16 mouse cellular contexts compared by ENCODE assay signal in the genomic region with DNA sequence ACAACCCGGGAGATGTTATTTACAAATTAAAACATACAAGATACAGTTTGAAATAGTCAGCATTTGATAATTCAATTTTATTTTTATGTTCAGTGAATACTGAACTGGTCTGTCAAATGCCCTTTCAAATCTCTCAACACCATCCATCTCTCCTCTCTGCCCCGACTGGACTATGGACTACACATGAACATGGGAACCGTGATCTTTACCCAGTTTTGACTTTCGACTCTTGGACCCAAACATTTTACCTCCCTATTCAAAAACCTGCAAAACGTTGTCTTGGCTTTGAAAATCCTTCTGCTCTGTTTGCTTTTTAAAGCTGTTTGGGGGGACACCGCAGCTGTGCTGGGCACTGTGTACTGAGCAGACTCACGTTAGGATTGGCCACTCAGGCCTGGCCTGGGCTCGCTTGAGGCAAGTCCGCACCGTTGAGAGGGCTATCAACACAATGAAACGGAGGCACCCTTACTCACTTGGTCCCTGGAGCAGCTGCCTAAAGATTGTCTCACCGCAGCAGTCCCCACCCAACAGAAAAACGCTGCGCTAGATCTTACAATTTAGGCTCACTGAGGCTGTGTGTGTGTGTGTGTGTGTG. TPM values are rescaled to one million over a fixed set of nuclear protein-coding genes. Genes with fewer than 3 reads are reported as not detected.
DNase-seq lines count a peak whose midpoint lies in the region; ATAC-seq and TF ChIP-seq lines count a peak whose summit lies in the region.
"Had no signal": no experiment of that assay in that cellular context is flagged by ENCODE, and none has a peak within 500 bp of the region (broad histone marks: within the 10 kb centered on the region; RNA-seq: fewer than 3 reads in every experiment).

No protein-coding gene starts in this region.

- WGBS in embryonic facial prominence, embryonic 11.5 days: 79% methylated on average over 14 of the region's 14 CpGs
- 80% methylated on average over 14 of the region's 14 CpGs for WGBS in embryonic facial prominence, embryonic 10.5 days
- 61% methylated on average over 14 of the region's 14 CpGs for WGBS in kidney, adult 2 months
- WGBS in kidney, embryonic 14.5 days: 88% methylated on average over 14 of the region's 14 CpGs
- 80% methylated on average over 14 of the region's 14 CpGs for WGBS in midbrain, embryonic 10.5 days
- WGBS in midbrain, postnatal 0 days: 79% methylated on average over 14 of the region's 14 CpGs
- WGBS in liver, embryonic 16.5 days (ENCODE audit: insufficient replicate concordance): 65% methylated on average over 14 of the region's 14 CpGs

- H3K4me2 ChIP-seq in embryonic facial prominence, embryonic 11.5 days (ENCODE audit: low read depth, low read length): no peak overlapping the region
- H3K4me2 ChIP-seq in kidney, embryonic 14.5 days (replicated peaks; ENCODE audit: low read depth, low read length): no peak overlapping the region
- H3K4me2 ChIP-seq in midbrain, postnatal 0 days (ENCODE audit: low read depth, low read length, poor library complexity, severe bottlenecking): no peak overlapping the region
- H3K4me2 ChIP-seq in liver, embryonic 16.5 days (ENCODE audit: low read depth, low read length): no peak overlapping the region

- no peak for TF ChIP-seq POLR2A in kidney, adult 2 months (IDR thresholded peaks at IDR 0.05; ENCODE audit: low read depth, low read length)

- peak; percentile 53; the same call in 1 of the 2 replicates for ATAC-seq in embryonic facial prominence, embryonic 11.5 days (replicated peaks; ENCODE audit: insufficient number of reproducible peaks, low FRiP score, low TSS enrichment, low read depth)
- ATAC-seq in kidney, embryonic 14.5 days (ENCODE audit: low FRiP score, low TSS enrichment): no peak
- no peak for ATAC-seq in midbrain, postnatal 0 days (ENCODE audit: low FRiP score)
- ATAC-seq in liver, embryonic 16.5 days (ENCODE audit: low read depth): peak; percentile 77
- ATAC-seq: activated CD4-positive, CD25-positive, alpha-beta regulatory T cell, adult 4 months had no signal

- TF ChIP-seq CTCF in kidney, adult 2 months (conservative IDR thresholded peaks at IDR 0.05; ENCODE audit: insufficient read depth, insufficient read length, low read depth, low read length): no peak
- TF ChIP-seq CTCF in midbrain, postnatal 0 days (IDR thresholded peaks at IDR 0.05): no peak

- no peaks in the 10 kb centered on the region for H3K27me3 ChIP-seq in embryonic facial prominence, embryonic 11.5 days (ENCODE audit: control insufficient read depth, insufficient read depth, low read length)
- no peaks in the 10 kb centered on the region; the same call in 1 of the 2 replicates for H3K27me3 ChIP-seq in embryonic facial prominence, embryonic 10.5 days (replicated peaks; ENCODE audit: low read depth, poor library complexity, severe bottlenecking)
- no peaks in the 10 kb centered on the region for H3K27me3 ChIP-seq in kidney, adult 2 months (replicated peaks; ENCODE audit: control insufficient read depth, insufficient read depth, low read length)
- H3K27me3 ChIP-seq in kidney, embryonic 14.5 days (ENCODE audit: control insufficient read depth, insufficient read depth, low read length): no peaks in the 10 kb centered on the region
- peaks cover 22% of the 10 kb centered on the region for H3K27me3 ChIP-seq in midbrain, embryonic 10.5 days (ENCODE audit: low read depth, poor library complexity, severe bottlenecking)
- H3K27me3 ChIP-seq in midbrain, postnatal 0 days (ENCODE audit: insufficient read depth, low read length): no peaks in the 10 kb centered on the region
- H3K27me3 ChIP-seq in liver, embryonic 16.5 days (ENCODE audit: control insufficient read depth, insufficient read depth, low read depth, low read length): no peaks in the 10 kb centered on the region

- no peaks in the 10 kb centered on the region for H3K36me3 ChIP-seq in embryonic facial prominence, embryonic 11.5 days (replicated peaks; ENCODE audit: control insufficient read depth, insufficient read depth, low read depth, low read length)
- no peaks in the 10 kb centered on the region for H3K36me3 ChIP-seq in embryonic facial prominence, embryonic 10.5 days (replicated peaks)
- no peaks in the 10 kb centered on the region for H3K36me3 ChIP-seq in kidney, adult 2 months (ENCODE audit: control insufficient read depth, insufficient read depth, low read length)
- no peaks in the 10 kb centered on the region for H3K36me3 ChIP-seq in kidney, embryonic 14.5 days (ENCODE audit: control insufficient read depth, insufficient read depth, low read length)
- H3K36me3 ChIP-seq in midbrain, embryonic 10.5 days: no peaks in the 10 kb centered on the region
- no peaks in the 10 kb centered on the region for H3K36me3 ChIP-seq in midbrain, postnatal 0 days (ENCODE audit: insufficient read depth, low read length)
- no peaks in the 10 kb centered on the region for H3K36me3 ChIP-seq in liver, embryonic 16.5 days (ENCODE audit: control insufficient read depth, insufficient read depth)
- H3K36me3 ChIP-seq: G1E had no signal

- H3K4me1 ChIP-seq in embryonic facial prominence, embryonic 11.5 days (ENCODE audit: control insufficient read depth, insufficient read depth, low read length): no peaks in the 10 kb centered on the region
- H3K4me1 ChIP-seq in embryonic facial prominence, embryonic 10.5 days: peaks cover 9% of the 10 kb centered on the region
- H3K4me1 ChIP-seq in kidney, adult 2 months (ENCODE audit: control insufficient read depth, insufficient read depth, low read length): peaks cover 6% of the 10 kb centered on the region
- H3K4me1 ChIP-seq in kidney, embryonic 14.5 days (ENCODE audit: control insufficient read depth, insufficient read depth, low read length): no peaks in the 10 kb centered on the region
- H3K4me1 ChIP-seq in midbrain, embryonic 10.5 days: peaks cover 22% of the 10 kb centered on the region
- no peaks in the 10 kb centered on the region for H3K4me1 ChIP-seq in midbrain, postnatal 0 days (ENCODE audit: insufficient read depth, low read length)
- no peaks in the 10 kb centered on the region for H3K4me1 ChIP-seq in liver, embryonic 16.5 days (ENCODE audit: control insufficient read depth, low read depth, low read length)

- no peak overlapping the region for H3K4me3 ChIP-seq in embryonic facial prominence, embryonic 11.5 days (ENCODE audit: low read depth, low read length)
- H3K4me3 ChIP-seq in embryonic facial prominence, embryonic 10.5 days: no peak overlapping the region
- H3K4me3 ChIP-seq in kidney, adult 2 months (ENCODE audit: insufficient read depth, low read depth, low read length): no peak overlapping the region
- no peak overlapping the region for H3K4me3 ChIP-seq in kidney, embryonic 14.5 days (ENCODE audit: low read length)
- no peak overlapping the region for H3K4me3 ChIP-seq in midbrain, embryonic 10.5 days
- no peak overlapping the region for H3K4me3 ChIP-seq in midbrain, postnatal 0 days (ENCODE audit: low read depth, low read length)
- H3K4me3 ChIP-seq in liver, embryonic 16.5 days (ENCODE audit: low read depth, low read length): no peak overlapping the region
- H3K4me3 ChIP-seq: myocyte had no signal

- no peak overlapping the region for H3K27ac ChIP-seq in embryonic facial prominence, embryonic 11.5 days (replicated peaks; ENCODE audit: low read depth, low read length)
- no peak overlapping the region for H3K27ac ChIP-seq in embryonic facial prominence, embryonic 10.5 days (replicated peaks)
- peak overlapping the region; percentile 82 for H3K27ac ChIP-seq in kidney, adult 2 months (ENCODE audit: insufficient read depth, low read depth, low read length)
- no peak overlapping the region for H3K27ac ChIP-seq in kidney, embryonic 14.5 days (ENCODE audit: low read depth, low read length)
- peak overlapping the region; percentile 34; the same call in 1 of the 2 replicates for H3K27ac ChIP-seq in midbrain, embryonic 10.5 days (replicated peaks)
- H3K27ac ChIP-seq in midbrain, postnatal 0 days (ENCODE audit: low read depth, low read length): no peak overlapping the region
- peak overlapping the region; percentile 60 for H3K27ac ChIP-seq in liver, embryonic 16.5 days (ENCODE audit: low read length)
- H3K27ac ChIP-seq: kidney, postnatal 0 days had no signal

- H3K9ac ChIP-seq in embryonic facial prominence, embryonic 11.5 days (replicated peaks; ENCODE audit: low read length): no peak overlapping the region
- H3K9ac ChIP-seq in kidney, embryonic 14.5 days (ENCODE audit: low read depth, low read length): no peak overlapping the region
- no peak overlapping the region for H3K9ac ChIP-seq in midbrain, postnatal 0 days (replicated peaks; ENCODE audit: low read length, poor library complexity, severe bottlenecking)
- H3K9ac ChIP-seq in liver, embryonic 16.5 days (ENCODE audit: low read depth, low read length): no peak overlapping the region

- no peaks in the 10 kb centered on the region for H3K9me3 ChIP-seq in embryonic facial prominence, embryonic 11.5 days (replicated peaks; ENCODE audit: control insufficient read depth, low read length)
- peaks cover 3% of the 10 kb centered on the region for H3K9me3 ChIP-seq in embryonic facial prominence, embryonic 10.5 days
- no peaks in the 10 kb centered on the region for H3K9me3 ChIP-seq in kidney, embryonic 14.5 days (ENCODE audit: control insufficient read depth, low read length)
- peaks cover 4% of the 10 kb centered on the region; the same call in 1 of the 2 replicates for H3K9me3 ChIP-seq in midbrain, embryonic 10.5 days (replicated peaks)
- H3K9me3 ChIP-seq in midbrain, postnatal 0 days (ENCODE audit: low read length): no peaks in the 10 kb centered on the region
- H3K9me3 ChIP-seq in liver, embryonic 16.5 days (replicated peaks; ENCODE audit: control insufficient read depth, low read length): no peaks in the 10 kb centered on the region

- no peak for DNase-seq in embryonic facial prominence, embryonic 11.5 days (ENCODE audit: low spot score)
- no peak for DNase-seq in embryonic facial prominence, embryonic 10.5 days (ENCODE audit: low spot score)
- peak; percentile 81 for DNase-seq in kidney, adult 2 months
- no peak for DNase-seq in midbrain, embryonic 10.5 days (ENCODE audit: low spot score)
- no peak for DNase-seq in midbrain, postnatal 0 days (ENCODE audit: low spot score)
- DNase-seq in adrenal gland, postnatal 4 days (ENCODE audit: low spot score in 2 of 2): no peak
- DNase-seq: cerebellum, adult 11-12 months; gastrocnemius, postnatal 10 days; heart, adult 11 months; lung, adult 2 months had no signal

RNA-seq across cellular contexts. Expression of a gene that starts 25.0 kb away (rescaled TPM):
- 1,068 and 1,141 TPM in 2 replicates for polyA plus RNA-seq in embryonic facial prominence, embryonic 11.5 days (2014; fragmentation: Nextera tagmentation; extraction: Ambion mirVana)
- 832 and 862 TPM in 2 replicates for polyA plus RNA-seq in embryonic facial prominence, embryonic 10.5 days (2016; fragmentation: Nextera tagmentation; extraction: Ambion mirVana)
- 1,266 and 1,401 TPM in 2 replicates for polyA plus RNA-seq in kidney, adult 2 months (2012; rRNA removed)
- 1,151 and 1,339 TPM in 2 replicates for polyA plus RNA-seq in kidney, embryonic 14.5 days (2014; fragmentation: Nextera tagmentation; extraction: Ambion mirVana)
- polyA plus RNA-seq in midbrain, embryonic 10.5 days (2016; fragmentation: Nextera tagmentation; extraction: Ambion mirVana): 805 and 934 TPM in 2 replicates
- 555 and 595 TPM in 2 replicates for total RNA-seq in midbrain, postnatal 0 days (2014; rRNA removed)
- 612 and 651 TPM in 2 replicates for polyA plus RNA-seq in midbrain, postnatal 0 days (2015; fragmentation: Nextera tagmentation; extraction: Ambion mirVana)
- 462 and 509 TPM in 2 replicates for polyA plus RNA-seq in liver, embryonic 16.5 days (2015; fragmentation: Nextera tagmentation; extraction: Ambion mirVana)
- 1,000 to 10,000 TPM; 3,227 to 3,375 TPM for total RNA-seq in adrenal gland, postnatal 4 days (2021)

Comparison
In these comparisons a context has a peak if more than half of its experiments do, and no peak if none do; other contexts are left out.
1. H3K27ac ChIP-seq: peak in kidney, adult 2 months (single experiment), midbrain, embryonic 10.5 days (single experiment) and liver, embryonic 16.5 days (single experiment); none in embryonic facial prominence, embryonic 11.5 days (single experiment), embryonic facial prominence, embryonic 10.5 days (single experiment), kidney, embryonic 14.5 days (single experiment) and midbrain, postnatal 0 days (single experiment).
2. ATAC-seq: peak in embryonic facial prominence, embryonic 11.5 days (single experiment) and liver, embryonic 16.5 days (single experiment); none in kidney, embryonic 14.5 days (single experiment) and midbrain, postnatal 0 days (single experiment).